Comparison of ENCODE assay signal across 18 mouse cellular contexts in the genomic region with DNA sequence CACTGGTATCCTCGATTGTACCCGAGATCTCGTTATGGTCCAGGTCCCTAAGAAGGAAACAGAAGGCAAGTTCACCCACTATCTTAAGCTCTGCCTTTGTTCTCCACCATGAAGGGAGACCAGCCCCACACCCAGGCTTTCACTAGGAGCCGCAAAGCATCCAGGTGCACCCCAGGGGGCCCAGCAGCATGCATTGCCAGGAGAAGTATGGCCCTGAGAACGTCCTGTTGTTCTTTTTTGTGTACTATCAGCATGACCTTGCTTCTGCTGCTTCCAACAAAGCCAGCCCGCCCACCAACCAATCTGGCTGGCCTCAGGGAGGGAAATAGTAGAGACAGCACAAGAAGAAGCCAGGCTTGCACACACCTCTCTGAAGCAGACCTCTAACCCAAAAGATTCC.
DNase-seq lines count a peak whose midpoint lies in the region; ATAC-seq and TF ChIP-seq lines count a peak whose summit lies in the region.
"Had no signal": no experiment of that assay in that cellular context is flagged by ENCODE, and none has a peak within 500 bp of the region (broad histone marks: within the 10 kb centered on the region; RNA-seq: fewer than 3 reads in every experiment).

No protein-coding gene starts in this region.

- no peak for TF ChIP-seq POLR2A in spleen, adult 2 months (IDR thresholded peaks at IDR 0.05; ENCODE audit: low read depth, low read length)
- TF ChIP-seq POLR2A in testis, adult 2 months (IDR thresholded peaks at IDR 0.05; ENCODE audit: control insufficient read depth, low read depth, low read length) = no peak

- ATAC-seq in heart, embryonic 15.5 days (replicated peaks; ENCODE audit: insufficient number of reproducible peaks, insufficient read depth, low FRiP score, low read depth) = no peak

- no peak overlapping the region for H3K4me3 ChIP-seq in heart, embryonic 15.5 days
- no peak overlapping the region for H3K4me3 ChIP-seq in spleen, adult 2 months (ENCODE audit: extremely low read depth, insufficient read depth, insufficient read length)
- H3K4me3 ChIP-seq in testis, adult 2 months (ENCODE audit: control insufficient read depth, low read depth, low read length) = peak overlapping the region; percentile 69
- H3K4me3 ChIP-seq: embryonic facial prominence, embryonic 15.5 days; limb, embryonic 15.5 days; liver, embryonic 15.5 days; midbrain, embryonic 10.5 days; neural tube, embryonic 12.5 days had no signal

- intact Hi-C loops in heart, postnatal 10 days (cut with DNase I) = loop anchor here (2.0 to 5.0 kb wide), 2 partner anchors 75 to 197 kb away; no protein-coding TSS in a partner anchor

- no peak overlapping the region for H3K4me2 ChIP-seq in heart, embryonic 15.5 days
- H3K4me2 ChIP-seq: embryonic facial prominence, embryonic 15.5 days; limb, embryonic 15.5 days; liver, embryonic 15.5 days; neural tube, embryonic 12.5 days had no signal

- WGBS in heart, embryonic 15.5 days = 64% methylated on average over 6 of the region's 6 CpGs
- WGBS in spleen, adult 2 months = 90% methylated on average over 6 of the region's 6 CpGs

- 0 out of 2 replicates have a peak overlapping the region, but pooled peaks have one; percentile 15 for H3K27ac ChIP-seq in heart, embryonic 15.5 days
- H3K27ac ChIP-seq in spleen, adult 2 months (ENCODE audit: insufficient read depth, low read length) = peak overlapping the region; percentile 30; the same call in 1 of the 2 replicates
- peak overlapping the region; percentile 34; the same call in 1 of the 2 replicates for H3K27ac ChIP-seq in testis, adult 2 months (ENCODE audit: control insufficient read depth, insufficient read depth, low read depth, low read length)
- H3K27ac ChIP-seq: embryonic facial prominence, embryonic 15.5 days; kidney, postnatal 0 days; limb, embryonic 15.5 days; liver, embryonic 15.5 days; macrophage; midbrain, embryonic 10.5 days; neural tube, embryonic 12.5 days had no signal

- H3K27me3 ChIP-seq in heart, embryonic 15.5 days = no peaks in the 10 kb centered on the region
- no peaks in the 10 kb centered on the region for H3K27me3 ChIP-seq in spleen, adult 2 months (ENCODE audit: control insufficient read depth, insufficient read depth, low read length)
- no peaks in the 10 kb centered on the region for H3K27me3 ChIP-seq in testis, adult 2 months (ENCODE audit: control insufficient read depth, insufficient read depth, low read length)
- H3K27me3 ChIP-seq: embryonic facial prominence, embryonic 15.5 days; limb, embryonic 15.5 days; liver, embryonic 15.5 days; neural tube, embryonic 12.5 days had no signal

- H3K36me3 ChIP-seq in heart, embryonic 15.5 days = peaks cover 26% of the 10 kb centered on the region
- 0 out of 2 replicates have a peak, but pooled peaks cover 1% of the 10 kb centered on the region for H3K36me3 ChIP-seq in spleen, adult 2 months (ENCODE audit: control insufficient read depth, insufficient read depth, low read length)
- no peaks in the 10 kb centered on the region for H3K36me3 ChIP-seq in testis, adult 2 months (ENCODE audit: control insufficient read depth, insufficient read depth, low read length)

- DNase-seq in heart, postnatal 10 days = no peak
- DNase-seq in spleen, adult 2 months (ENCODE audit: low read depth in 1 of 2, low spot score in 2 of 2) = no peak
- no peak for DNase-seq in spleen, postnatal 36 days (ENCODE audit: low spot score in 2 of 2)
- DNase-seq in R1 (ENCODE audit: low read depth, low spot score) = peak; percentile 75
- DNase-seq in left cerebral cortex, adult 9 months (ENCODE audit: low spot score in 2 of 2) = no peak
- DNase-seq in cerebellum, postnatal 4 days (ENCODE audit: low spot score in 2 of 2) = no peak
- DNase-seq: cerebellum, postnatal 14 days; kidney, adult 11 months; right cerebral cortex, postnatal 14 days had no signal

- H3K9me3 ChIP-seq in heart, embryonic 15.5 days (replicated peaks) = no peaks in the 10 kb centered on the region
- H3K9me3 ChIP-seq: embryonic facial prominence, embryonic 15.5 days; limb, embryonic 15.5 days; liver, embryonic 15.5 days; midbrain, embryonic 10.5 days; neural tube, embryonic 12.5 days had no signal

- no peak overlapping the region for H3K9ac ChIP-seq in heart, embryonic 15.5 days
- H3K9ac ChIP-seq: embryonic facial prominence, embryonic 15.5 days; limb, embryonic 15.5 days; liver, embryonic 15.5 days; neural tube, embryonic 12.5 days had no signal

- peaks cover 24% of the 10 kb centered on the region for H3K4me1 ChIP-seq in heart, embryonic 15.5 days (replicated peaks)
- peaks cover under 1% of the 10 kb centered on the region for H3K4me1 ChIP-seq in spleen, adult 2 months (ENCODE audit: control insufficient read depth, insufficient read depth, insufficient read length)
- peaks cover 6% of the 10 kb centered on the region for H3K4me1 ChIP-seq in testis, adult 2 months (ENCODE audit: control insufficient read depth, insufficient read depth, low read length)
- H3K4me1 ChIP-seq: embryonic facial prominence, embryonic 15.5 days; liver, embryonic 15.5 days; midbrain, embryonic 10.5 days; neural tube, embryonic 12.5 days had no signal

- no peak for TF ChIP-seq CTCF in spleen, adult 2 months (IDR thresholded peaks at IDR 0.05; ENCODE audit: extremely low read depth, insufficient read depth, insufficient read length, insufficient replicate concordance)
- no peak for TF ChIP-seq CTCF in testis, adult 2 months (IDR thresholded peaks at IDR 0.05; ENCODE audit: control insufficient read depth, insufficient read depth, insufficient replicate concordance, low read depth, low read length)
